8 mouse cellular contexts compared by ENCODE assay signal in genomic region chr5:112276267-112276873, GRCm38 (mm10). TPM values are rescaled to one million over a fixed set of nuclear protein-coding genes. Genes with fewer than 3 reads are reported as not detected.
A peak's percentile ranks its signal among the peaks of the same experiment; 100 is the strongest.
DNase-seq lines count a peak whose midpoint lies in the region; ATAC-seq lines count a peak whose summit lies in the region.

Gene Tpst2, plus strand, starts transcription at chr5:112276691.

- ATAC-seq in megakaryocyte progenitor cell, adult 5-6 weeks (replicated peaks; ENCODE audit: poor library complexity) = peak; percentile 77

- DNase-seq in adipocyte (ENCODE audit: low spot score) = peak; percentile 99
- DNase-seq in embryo, embryonic 10 days (ENCODE audit: low spot score) = peak; percentile 99
- peak; percentile 99 for DNase-seq in gastrocnemius, postnatal 10 days
- peak; percentile 100 for DNase-seq in induced T-regulatory cell, adult 2 months (ENCODE audit: low read depth)
- DNase-seq in left cerebral cortex, adult 9 months (ENCODE audit: low spot score in 2 of 2) = peak; percentile 99 to 100
- DNase-seq in right cerebral cortex, postnatal 14 days = peak; percentile 100
- peak; percentile 100 for DNase-seq in urinary bladder, postnatal 36 days (ENCODE audit: low spot score in 2 of 2)

RNA-seq across cellular contexts. Expression of gene Tpst2, which starts in this region (rescaled TPM):
- 10 to 100 TPM; 21.5 to 23.6 TPM for total RNA-seq in gastrocnemius, postnatal 10 days (2021)
- 22.6 and 29.6 TPM in 2 replicates for total RNA-seq in megakaryocyte progenitor cell, adult 5-6 weeks (2015)
- 31.4 and 45.3 TPM in 2 replicates for total RNA-seq in megakaryocyte progenitor cell, adult 5-6 weeks (2017)

Comparison
In these comparisons a context has a peak if more than half of its experiments do, and no peak if none do; other contexts are left out.
1. Peak in every context shown above with its lines: DNase-seq and ATAC-seq.